Mouse (Mus musculus) testis, adult 2 months (tissue): ENCODE data around the gene Arhgap19.

ENCODE experiments used
- CTCF ChIP-seq: fragments of 200-500 bp; IDR thresholded peaks from 2 replicates; pipeline ENCODE4 v1.5.1; 2012; ENCODE audit warnings: low read depth, mild to moderate bottlenecking, inconsistent platforms, low read length, moderate library complexity; ENCODE audit not compliant: control insufficient read depth, insufficient read depth, insufficient replicate concordance
- POLR2A ChIP-seq: fragments of 200-500 bp; IDR thresholded peaks from 2 replicates; pipeline ENCODE4 v1.6.1; 2012; ENCODE audit warnings: low read depth, mild to moderate bottlenecking, inconsistent platforms, low read length, moderate library complexity; ENCODE audit not compliant: control insufficient read depth

DNA sequence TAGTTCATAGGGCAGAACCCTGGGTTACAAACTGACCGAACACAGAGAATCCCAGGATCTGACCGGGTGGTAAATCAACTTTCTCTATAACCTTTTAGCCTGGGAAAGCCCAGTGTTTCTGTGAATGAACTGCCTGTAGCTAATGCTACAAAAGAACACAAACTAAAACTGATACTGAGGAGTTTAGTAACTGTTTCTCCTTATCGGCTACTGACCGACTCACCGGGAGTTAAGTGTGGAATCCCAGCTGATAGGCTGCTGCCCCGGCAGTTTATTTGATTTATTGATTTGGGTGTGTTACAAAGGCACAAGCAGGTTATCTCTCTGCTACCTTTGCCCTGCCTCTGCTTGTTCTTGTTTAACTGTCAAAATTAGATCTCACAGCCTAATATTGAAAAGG lies 37.0 kb upstream of the Arhgap19 start:
- TF ChIP-seq CTCF (no peak), POLR2A (no peak)
